Mouse (Mus musculus) 3T3-L1 (cell line): ENCODE measurements at regions not wholly inside any gene's neighbourhood (a gene's known extent, or its start where the extent isn't known, plus 50 kb on each side); places are given as distances from the start of the nearest gene placed in this dataset.

Experiments used
- DNase-seq: peaks from one replicate; pipeline ENCODE4 v3.0.0-alpha.2; 2015; ENCODE audit warnings: low read depth, low spot score

GRCm38 (mm10) chr13:91370021-91370420 is 90.1 kb upstream of the Ssbp2 start:
- DNase-seq = no peak

- DNase-seq = peak; percentile 13
Observed at GRCm38 (mm10) chr13:91370441-91370840, 89.6 kb upstream of the Ssbp2 start.

GRCm38 (mm10) chr13:91370886-91371595 is 89.0 kb upstream of the Ssbp2 start:
- peak; percentile 96 for DNase-seq

GRCm38 (mm10) chr13:91371596-91371987 is 88.5 kb upstream of the Ssbp2 start:
- DNase-seq = peak; percentile 40

- DNase-seq = peak; percentile 83
Observed at GRCm38 (mm10) chr13:91372130-91372875, 87.8 kb upstream of the Ssbp2 start.

- peak; percentile 19 for DNase-seq
Observed at GRCm38 (mm10) chr13:91374141-91374540, 85.9 kb upstream of the Ssbp2 start.

GRCm38 (mm10) chr13:91376556-91376955 is 83.5 kb upstream of the Ssbp2 start:
- DNase-seq = no peak

GRCm38 (mm10) chr13:91377428-91377827 is 82.7 kb upstream of the Ssbp2 start:
- no peak for DNase-seq

- DNase-seq = no peak
Observed at GRCm38 (mm10) chr13:91377972-91378371, 82.1 kb upstream of the Ssbp2 start.

GRCm38 (mm10) chr13:91385393-91385792 is 74.7 kb upstream of the Ssbp2 start:
- DNase-seq = no peak

- no peak for DNase-seq
Observed at GRCm38 (mm10) chr13:91387913-91388312, 72.2 kb upstream of the Ssbp2 start.

GRCm38 (mm10) chr13:91403632-91404031 is 56.5 kb upstream of the Ssbp2 start:
- no peak for DNase-seq

- DNase-seq = no peak
Observed at GRCm38 (mm10) chr13:91405027-91405426, 55.1 kb upstream of the Ssbp2 start.

GRCm38 (mm10) chr13:91410116-91410515 is 50.0 kb upstream of the Ssbp2 start:
- DNase-seq = peak; percentile 34
